Mouse (Mus musculus) ovary, postnatal 36 days (tissue): ENCODE measurements around the gene Plxna1.

Experiments
- DNase-seq: peaks from one replicate; pipeline ENCODE4 v3.0.0; 2022; ENCODE audit warnings: low spot score, mixed read lengths

Gene Plxna1

DNA sequence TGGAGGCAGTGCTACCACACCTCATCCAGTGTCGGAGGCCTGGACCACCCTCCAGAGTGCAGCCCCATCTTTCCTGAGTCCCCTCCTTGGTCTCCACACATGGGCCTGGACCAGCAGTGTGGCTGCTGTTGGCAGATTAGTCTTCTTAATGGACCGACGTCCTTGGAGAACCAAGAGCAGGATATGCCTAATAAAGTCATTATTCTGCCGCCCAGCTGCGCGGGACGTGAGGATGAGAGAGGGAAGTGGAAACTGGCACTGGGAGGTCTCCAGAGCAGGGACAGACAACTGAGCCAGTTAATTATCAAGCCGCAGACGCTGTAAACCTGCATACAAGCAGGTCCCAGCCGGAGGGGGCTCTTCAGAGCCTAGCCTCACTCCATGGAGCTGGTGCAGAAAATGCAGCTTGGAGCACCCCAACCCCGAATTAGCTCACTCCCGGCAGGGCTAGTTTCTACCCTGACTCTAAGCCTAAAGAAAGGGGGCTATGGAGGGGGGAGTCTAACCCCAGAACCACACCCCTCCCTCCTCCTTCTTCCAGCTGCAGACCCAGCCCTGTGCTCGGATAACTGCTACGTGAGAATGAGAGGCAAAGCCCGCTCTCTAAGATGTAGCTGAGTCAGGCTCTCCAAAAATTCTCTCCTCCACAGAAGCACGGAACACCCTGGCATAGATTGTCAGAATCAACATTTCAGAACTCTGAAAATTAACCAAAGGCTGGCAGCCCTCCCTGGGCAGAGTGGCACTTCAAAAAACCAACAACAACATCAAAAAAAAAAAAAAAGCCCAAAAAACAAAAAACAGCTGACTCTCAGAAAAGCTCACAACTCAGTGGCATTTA lies 80.7 kb downstream of the Plxna1 start:
- DNase-seq = no peak

DNA sequence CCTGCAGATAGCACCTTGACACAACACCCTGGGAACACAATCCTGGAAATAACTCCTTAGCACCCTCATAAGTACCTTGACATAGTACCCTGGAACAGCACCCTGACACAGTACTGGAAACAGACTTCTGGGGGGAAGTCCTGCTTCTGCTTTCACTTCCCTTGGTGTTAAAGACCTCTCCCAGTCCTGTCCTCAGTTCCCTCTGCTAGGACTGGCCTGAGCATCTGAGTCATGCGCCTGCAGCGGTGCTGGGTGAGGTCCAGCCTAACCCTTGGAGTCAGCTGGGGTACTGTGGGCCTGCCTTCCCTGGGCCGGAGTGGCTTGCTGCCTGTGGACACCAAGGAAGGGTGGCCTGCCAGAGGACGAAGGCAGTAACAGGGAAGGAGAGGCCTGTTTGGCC lies 81.9 kb downstream of the Plxna1 start:
- DNase-seq = no peak

DNA sequence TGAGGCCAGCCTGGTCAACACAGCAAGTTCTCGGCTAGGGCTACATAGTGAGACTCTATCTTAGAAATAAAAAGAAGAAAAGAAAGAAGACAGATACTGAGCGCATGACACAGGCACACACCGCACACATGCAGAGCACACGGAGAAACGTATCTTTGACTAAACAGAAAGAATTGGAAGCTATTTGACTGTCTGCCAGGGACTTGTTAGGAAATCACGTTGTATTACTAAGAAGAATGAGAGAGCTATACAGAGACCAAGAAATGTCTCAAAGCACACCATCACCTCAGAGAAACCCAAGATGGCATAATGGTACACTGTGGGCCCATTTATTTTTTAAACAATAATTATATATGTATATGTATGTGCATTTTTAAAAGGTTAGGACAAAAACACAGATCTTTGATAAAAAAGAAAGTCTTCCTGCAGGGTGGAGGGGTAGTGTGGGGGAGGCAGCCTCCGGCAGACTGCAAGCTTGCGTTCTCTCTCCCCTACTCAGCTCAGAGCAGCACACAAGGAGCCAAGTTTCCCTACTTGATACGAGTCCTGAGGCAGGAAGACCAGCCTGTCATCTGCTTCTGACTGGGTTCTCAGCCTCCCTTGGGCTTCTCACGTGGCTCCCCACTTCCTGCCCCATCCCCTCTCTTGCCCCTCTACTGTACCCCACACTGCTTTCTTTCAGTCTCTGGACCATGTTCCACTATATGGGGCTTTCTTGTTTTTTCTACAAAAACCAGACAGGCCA lies 90.5 kb downstream of the Plxna1 start:
- no peak for DNase-seq

DNA sequence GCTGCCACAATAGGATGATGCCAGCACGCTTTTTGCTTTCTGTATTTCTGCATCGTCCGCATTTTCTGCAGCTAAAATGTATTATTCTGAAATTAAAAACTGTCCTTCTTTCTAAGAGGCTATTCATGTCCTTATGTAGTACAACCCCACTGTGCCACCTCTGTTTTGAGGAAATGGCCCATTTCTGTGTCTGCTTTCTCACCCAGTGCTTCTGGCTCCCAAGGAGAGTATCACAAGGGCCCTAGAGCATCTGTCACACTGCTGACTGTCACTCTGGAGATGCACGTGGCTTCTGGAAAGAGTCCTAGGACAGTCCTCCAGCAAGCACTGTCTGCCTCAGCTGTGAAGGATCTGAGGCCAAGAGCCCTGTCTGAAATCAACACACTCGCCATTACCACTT lies 95.2 kb downstream of the Plxna1 start:
- no peak for DNase-seq
